Mouse (Mus musculus) liver, embryonic 12.5 days (tissue): ENCODE measurements around the gene Kel. TPM values are rescaled to one million over a fixed set of nuclear protein-coding genes. Genes with fewer than 3 reads are reported as not detected.

ENCODE experiments used
- ATAC-seq: fragments of 200-750 bp; cut with Nextera tagmentation; 2 replicates; pipeline ENCODE4 v1.8.0; 2017; ENCODE audit warnings: moderate number of reproducible peaks, mild to moderate bottlenecking, moderate library complexity
- H3K27ac ChIP-seq: fragments of 300-500 bp; sonication (generic); 2 replicates; pipeline ENCODE4 v1.5.1; 2016; ENCODE audit warnings: mild to moderate bottlenecking
- H3K27me3 ChIP-seq: fragments of 300-500 bp; sonication (generic); replicated peaks from 2 replicates; pipeline ENCODE4 v1.6.1; 2016; ENCODE audit warnings: mild to moderate bottlenecking, moderate library complexity
- H3K36me3 ChIP-seq: fragments of 300-500 bp; sonication (generic); 2 replicates; pipeline ENCODE4 v1.6.1; 2016; ENCODE audit warnings: mild to moderate bottlenecking, moderate library complexity
- H3K4me1 ChIP-seq: fragments of 300-500 bp; sonication (generic); 2 replicates; pipeline ENCODE4 v1.6.1; 2016
- H3K4me2 ChIP-seq: fragments of 300-500 bp; sonication (generic); 2 replicates; pipeline ENCODE4 v1.6.1; 2016; ENCODE audit warnings: mild to moderate bottlenecking, moderate library complexity
- H3K4me3 ChIP-seq: fragments of 300-500 bp; sonication (generic); 2 replicates; pipeline ENCODE4 v1.5.1; 2016; ENCODE audit warnings: mild to moderate bottlenecking, moderate library complexity
- H3K9ac ChIP-seq: fragments of 300-500 bp; sonication (generic); 2 replicates; pipeline ENCODE4 v1.6.1; 2016; ENCODE audit warnings: mild to moderate bottlenecking, moderate library complexity
- H3K9me3 ChIP-seq: fragments of 300-500 bp; sonication (generic); replicated peaks from 2 replicates; pipeline ENCODE4 v1.6.1; 2016; ENCODE audit warnings: mild to moderate bottlenecking, moderate library complexity
- WGBS: fragments of 180-500 bp; shearing (Covaris S2); methylation state at CpG from one replicate; pipeline ENCODE4 v1.1.7; 2016; ENCODE audit not compliant: insufficient replicate concordance; 5-methylcytosine and 5-hydroxymethylcytosine counted together
- polyA plus RNA-seq: library from polyadenylated mRNA; unstranded; fragments of >200 nt; fragmentation: Nextera tagmentation; extraction: Ambion mirVana; gene quantifications from 2 replicates; pipeline ENCODE4 v1.2.1, GENCODE M21; 2016

Kel gene
- polyA plus RNA-seq, 1 experiment from 2014 or later, result 275 TPM

DNA sequence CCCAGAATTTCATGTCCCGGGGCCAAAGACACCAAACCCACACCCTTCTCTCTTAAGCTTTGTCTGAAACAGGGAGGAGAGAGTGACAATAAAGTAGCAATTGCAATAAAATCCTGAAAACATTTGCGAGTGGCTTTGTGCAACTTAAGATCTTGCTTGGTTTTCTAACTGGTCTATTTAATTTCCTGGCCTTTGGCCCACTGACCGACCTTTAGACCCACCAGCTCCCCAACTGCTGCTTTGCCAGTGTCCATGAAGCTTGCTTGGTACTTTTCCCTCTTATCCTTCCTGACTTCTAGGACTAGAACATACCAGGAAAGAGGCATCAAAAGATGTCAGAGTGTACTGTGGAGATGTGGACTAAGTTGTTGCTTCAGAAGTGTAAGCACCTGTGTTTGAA lies 18.5 kb downstream of the Kel start:
- Histone ChIP-seq H3K27ac (peak overlapping the region; percentile 68), H3K4me2 (peak overlapping the region; percentile 7; the same call in 1 of the 2 replicates), H3K27me3 (no peaks in the 10 kb centered on the region), H3K9ac (peak overlapping the region; percentile 41; the same call in 1 of the 2 replicates), H3K9me3 (no peaks in the 10 kb centered on the region), H3K4me3 (no peak overlapping the region), H3K4me1 (peaks cover 57% of the 10 kb centered on the region), H3K36me3 (peaks cover 65% of the 10 kb centered on the region)
- no peak for ATAC-seq
- WGBS, result 79% methylated on average over 3 of the region's 3 CpGs

DNA sequence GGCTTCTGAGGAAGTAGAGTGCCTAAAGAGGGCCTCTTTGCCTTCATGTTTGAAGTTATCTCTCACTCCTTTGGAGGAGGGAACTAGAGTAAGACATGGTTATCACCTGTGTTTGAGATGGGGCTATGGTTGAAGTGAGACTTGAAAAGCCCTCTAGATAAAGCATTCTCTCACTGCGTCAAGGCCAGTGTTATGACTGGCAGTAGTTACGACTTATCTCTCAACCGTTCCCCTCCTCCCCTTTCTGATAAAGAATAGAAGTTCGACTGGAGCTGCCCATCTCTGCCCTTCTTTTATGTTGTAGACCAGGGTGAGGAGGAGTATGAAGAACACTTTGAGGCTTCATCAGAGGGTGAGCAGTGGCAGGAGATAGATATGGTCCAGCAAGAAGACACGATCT lies 19.2 kb downstream of the Kel start:
- Histone ChIP-seq H3K4me2 (no peak overlapping the region), H3K36me3 (peaks cover 58% of the 10 kb centered on the region), H3K27ac (peak overlapping the region; percentile 68), H3K4me1 (peaks cover 56% of the 10 kb centered on the region), H3K27me3 (peaks cover 5% of the 10 kb centered on the region), H3K9ac (no peak overlapping the region), H3K4me3 (no peak overlapping the region), H3K9me3 (no peaks in the 10 kb centered on the region)
- 16% methylated on average over 5 of the region's 5 CpGs for whole genome bisulfite sequencing
- peak; percentile 88 for ATAC-seq

DNA sequence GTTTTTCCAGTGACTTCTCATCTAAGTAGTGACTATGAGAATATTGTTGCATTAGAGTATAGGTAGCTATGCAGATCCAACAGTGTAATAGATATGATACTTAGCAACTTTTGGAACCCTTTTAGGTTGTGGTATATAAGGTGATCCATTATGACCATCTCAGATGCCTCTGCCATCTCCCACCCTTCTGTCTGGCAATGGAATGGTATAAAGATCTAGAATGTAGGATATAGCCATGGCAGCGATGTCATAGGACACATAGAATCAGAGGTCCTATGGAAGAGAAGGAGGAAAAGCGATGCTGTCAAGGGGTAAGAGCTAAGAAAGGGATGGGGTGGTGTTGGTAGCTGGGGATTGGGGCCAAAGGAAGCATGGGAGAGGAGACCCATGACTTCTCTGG lies 20.0 kb downstream of the Kel start, which contains the start of gene Llcfc1:
TSS of gene Llcfc1 (plus strand) at position 301 of the 400 bp plus-strand sequence.
- peaks cover 49% of the 10 kb centered on the region for H3K4me1 ChIP-seq
- no peaks in the 10 kb centered on the region for H3K9me3 ChIP-seq
- peaks cover 50% of the 10 kb centered on the region for H3K36me3 ChIP-seq
- H3K27ac ChIP-seq, result peak within 1 kb of the TSS; percentile 68
- ATAC-seq, result no peak
- peaks cover 6% of the 10 kb centered on the region for H3K27me3 ChIP-seq
- no peak within 1 kb of the TSS for H3K9ac ChIP-seq
- H3K4me2 ChIP-seq, result no peak within 1 kb of the TSS
- no peak within 1 kb of the TSS for H3K4me3 ChIP-seq
- WGBS, result 84% methylated on average over 2 of the region's 2 CpGs

DNA sequence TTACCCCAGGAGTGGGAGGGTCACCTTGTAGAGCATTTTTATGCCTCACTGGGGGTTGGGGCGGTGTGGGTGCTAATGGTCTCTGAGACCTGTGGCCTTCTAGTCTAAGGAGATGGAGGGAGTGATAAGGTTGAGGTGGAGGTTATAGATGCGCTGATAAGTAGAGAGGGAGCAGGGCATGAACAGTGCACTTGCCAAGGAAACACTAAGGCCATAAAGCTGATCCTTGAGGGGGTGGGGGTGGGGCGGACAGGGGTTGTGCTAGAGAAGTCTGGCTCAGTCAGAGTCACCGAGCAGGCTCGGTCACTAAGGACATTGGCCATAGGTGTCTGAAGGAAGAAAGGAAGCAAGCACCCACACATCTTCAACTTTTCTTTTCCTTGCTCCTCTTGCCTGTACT lies 22.5 kb downstream of the Kel start:
- H3K9me3 ChIP-seq, result no peaks in the 10 kb centered on the region
- H3K4me2 ChIP-seq, result no peak overlapping the region
- peaks cover 6% of the 10 kb centered on the region for H3K27me3 ChIP-seq
- peaks cover 27% of the 10 kb centered on the region for H3K4me1 ChIP-seq
- H3K36me3 ChIP-seq, result peaks cover 25% of the 10 kb centered on the region
- no peak for ATAC-seq
- WGBS, result 67% methylated on average over 5 of the region's 5 CpGs
- no peak overlapping the region for H3K27ac ChIP-seq
- H3K9ac ChIP-seq, result no peak overlapping the region
- no peak overlapping the region for H3K4me3 ChIP-seq

DNA sequence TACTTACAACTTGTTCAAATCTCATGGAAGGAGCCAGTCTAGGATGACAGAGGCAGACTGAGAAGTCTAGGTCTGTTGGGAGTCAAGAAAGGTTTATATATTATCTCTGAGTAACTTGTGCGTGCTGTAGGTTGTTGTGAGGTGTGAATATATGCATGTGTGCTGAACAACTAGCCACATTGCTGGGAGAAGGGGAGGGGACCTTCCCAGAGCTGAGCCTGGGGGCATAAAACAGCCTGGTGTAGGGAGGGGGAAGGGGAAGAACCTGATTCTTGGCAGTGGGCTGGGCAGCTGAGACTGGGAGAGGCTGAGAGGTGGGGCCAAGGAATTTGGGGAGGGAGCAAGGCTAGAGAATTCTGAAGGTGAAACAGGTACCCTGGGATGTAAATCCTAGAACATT lies 23.5 kb downstream of the Kel start, which contains the start of gene Trpv5:
TSS of gene Trpv5 (minus strand) at position 101 of the 400 bp plus-strand sequence.
- 83% methylated on average over 1 of the region's 1 CpGs for WGBS
- H3K27ac ChIP-seq, result no peak within 1 kb of the TSS
- H3K36me3 ChIP-seq, result peaks cover 16% of the 10 kb centered on the region
- H3K4me1 ChIP-seq, result peaks cover 17% of the 10 kb centered on the region
- no peaks in the 10 kb centered on the region for H3K9me3 ChIP-seq
- no peak for ATAC-seq
- no peak within 1 kb of the TSS for H3K4me2 ChIP-seq
- H3K27me3 ChIP-seq, result peaks cover 6% of the 10 kb centered on the region
- no peak within 1 kb of the TSS for H3K4me3 ChIP-seq
- no peak within 1 kb of the TSS for H3K9ac ChIP-seq

DNA sequence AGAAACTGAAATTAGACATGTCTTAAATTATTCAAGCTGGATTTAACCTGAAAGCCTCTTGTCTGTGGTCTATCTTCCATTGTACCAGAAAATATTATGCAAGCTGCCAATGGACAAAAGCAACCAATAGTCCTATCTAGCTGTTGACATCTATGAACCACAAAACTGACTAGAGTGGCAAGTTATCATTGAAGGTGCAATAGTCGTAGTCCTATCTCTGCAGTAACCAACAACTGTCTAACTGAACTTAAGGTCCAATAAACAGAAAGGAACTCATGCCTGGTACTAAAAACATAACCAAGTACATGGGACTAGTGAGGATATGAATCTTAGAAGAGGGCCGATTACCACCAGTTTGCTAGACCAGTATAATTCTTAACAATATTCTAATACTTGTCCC lies 27.6 kb downstream of the Kel start:
- Histone ChIP-seq H3K4me1 (no peaks in the 10 kb centered on the region), H3K9ac (no peak overlapping the region), H3K9me3 (no peaks in the 10 kb centered on the region), H3K4me2 (no peak overlapping the region), H3K27me3 (peaks cover 6% of the 10 kb centered on the region), H3K36me3 (no peaks in the 10 kb centered on the region), H3K27ac (no peak overlapping the region), H3K4me3 (no peak overlapping the region)
- ATAC-seq, result 0 out of 2 replicates have a peak, but pooled peaks have one; percentile 32
- WGBS, result 56% methylated on average over 2 of the region's 2 CpGs

DNA sequence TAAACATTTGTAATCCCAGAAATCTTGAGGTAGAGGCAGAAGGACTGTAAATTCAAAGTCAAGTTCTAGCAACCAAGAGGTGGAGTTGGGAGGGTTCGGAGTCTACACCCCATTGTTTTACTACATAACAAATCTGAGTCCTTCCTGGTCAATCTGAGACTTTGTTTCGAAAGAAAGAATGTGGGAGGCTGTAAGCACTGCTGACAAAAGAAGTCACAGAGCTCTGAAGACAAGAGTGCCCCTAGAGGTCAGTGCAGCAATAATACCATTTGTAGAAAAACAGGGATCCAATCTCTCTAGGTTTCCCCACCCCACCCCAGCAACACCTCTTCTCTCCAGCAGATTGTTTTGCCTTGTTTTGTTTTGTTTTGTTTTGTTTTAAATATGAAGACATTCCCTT lies 41.8 kb downstream of the Kel start:
- no peaks in the 10 kb centered on the region for H3K27me3 ChIP-seq
- no peak overlapping the region for H3K9ac ChIP-seq
- no peaks in the 10 kb centered on the region for H3K4me1 ChIP-seq
- WGBS, result 33% methylated on average over 2 of the region's 2 CpGs
- H3K27ac ChIP-seq, result no peak overlapping the region
- no peaks in the 10 kb centered on the region for H3K36me3 ChIP-seq
- H3K4me3 ChIP-seq, result no peak overlapping the region
- no peaks in the 10 kb centered on the region for H3K9me3 ChIP-seq
- ATAC-seq, result no peak
- H3K4me2 ChIP-seq, result no peak overlapping the region

DNA sequence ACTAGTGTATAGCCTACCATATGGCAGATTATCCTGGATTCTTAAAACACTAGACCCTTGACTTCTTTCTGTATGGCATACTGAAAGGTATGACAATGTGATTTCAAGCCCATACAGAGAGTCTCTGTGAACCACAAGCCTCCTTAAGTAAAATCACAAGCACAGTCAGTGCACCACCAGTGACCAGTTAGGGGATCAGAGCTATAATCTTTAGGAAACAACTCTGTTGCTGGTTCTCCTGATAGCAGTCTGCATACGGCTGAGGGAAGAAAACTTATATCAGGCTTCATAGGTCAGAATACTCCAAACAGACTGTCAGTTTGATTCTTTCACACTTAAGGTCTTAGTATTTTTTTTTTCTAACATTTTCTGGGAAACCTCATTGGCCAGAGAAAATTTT lies 45.7 kb downstream of the Kel start:
- Histone ChIP-seq H3K9me3 (no peaks in the 10 kb centered on the region), H3K27me3 (no peaks in the 10 kb centered on the region), H3K4me2 (no peak overlapping the region), H3K9ac (no peak overlapping the region), H3K4me1 (no peaks in the 10 kb centered on the region), H3K4me3 (no peak overlapping the region), H3K27ac (no peak overlapping the region), H3K36me3 (no peaks in the 10 kb centered on the region)
- 11% methylated on average over 1 of the region's 1 CpGs for WGBS
- no peak for ATAC-seq

DNA sequence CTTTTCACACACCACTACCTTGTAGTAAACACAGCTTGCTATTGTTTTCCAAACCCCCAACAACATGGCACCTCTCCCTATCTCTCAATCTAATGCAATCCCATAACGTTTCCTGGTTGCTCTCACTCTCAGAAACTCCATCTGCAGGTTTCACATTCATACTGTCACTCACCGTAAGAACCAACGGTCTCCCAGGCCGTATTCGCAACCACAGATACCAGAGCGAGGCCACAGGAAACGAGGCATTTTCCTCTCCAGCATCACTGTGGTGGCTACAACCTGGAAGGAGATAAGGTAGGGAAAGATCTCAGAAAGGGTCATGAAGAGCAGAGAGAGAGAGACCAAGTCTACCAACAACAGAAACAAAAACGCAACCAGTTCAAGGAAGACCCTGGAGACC lies 49.5 kb downstream of the Kel start:
- no peaks in the 10 kb centered on the region for H3K9me3 ChIP-seq
- no peak overlapping the region for H3K9ac ChIP-seq
- H3K4me3 ChIP-seq, result no peak overlapping the region
- no peaks in the 10 kb centered on the region for H3K36me3 ChIP-seq
- no peaks in the 10 kb centered on the region for H3K27me3 ChIP-seq
- ATAC-seq, result no peak
- no peak overlapping the region for H3K27ac ChIP-seq
- no peak overlapping the region for H3K4me2 ChIP-seq
- WGBS, result 27% methylated on average over 8 of the region's 8 CpGs
- H3K4me1 ChIP-seq, result no peaks in the 10 kb centered on the region

DNA sequence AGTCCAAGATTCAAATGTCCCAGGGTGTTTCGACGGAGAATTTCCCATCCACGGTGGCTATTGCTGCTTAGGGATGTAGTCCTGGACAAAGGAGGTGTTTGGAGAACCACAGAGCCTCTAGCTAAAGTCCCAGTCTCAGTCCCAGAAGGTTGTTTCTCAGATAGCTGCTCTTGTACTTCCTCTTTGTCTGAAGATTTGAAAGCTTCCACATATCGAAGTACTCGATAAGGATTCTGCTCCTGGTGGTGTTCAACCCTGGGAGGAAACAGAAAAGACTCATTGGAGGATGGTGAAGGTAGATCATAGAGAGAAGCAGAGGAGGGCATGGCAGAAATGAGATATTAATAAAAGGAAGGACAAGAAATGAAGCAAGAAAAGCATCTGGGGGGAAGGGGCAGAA lies 51.0 kb downstream of the Kel start:
- no peaks in the 10 kb centered on the region for H3K36me3 ChIP-seq
- no peaks in the 10 kb centered on the region for H3K9me3 ChIP-seq
- H3K9ac ChIP-seq, result no peak overlapping the region
- H3K27ac ChIP-seq, result no peak overlapping the region
- no peak for ATAC-seq
- no peaks in the 10 kb centered on the region for H3K27me3 ChIP-seq
- WGBS, result 47% methylated on average over 5 of the region's 5 CpGs
- no peak overlapping the region for H3K4me3 ChIP-seq
- no peaks in the 10 kb centered on the region for H3K4me1 ChIP-seq
- H3K4me2 ChIP-seq, result no peak overlapping the region

DNA sequence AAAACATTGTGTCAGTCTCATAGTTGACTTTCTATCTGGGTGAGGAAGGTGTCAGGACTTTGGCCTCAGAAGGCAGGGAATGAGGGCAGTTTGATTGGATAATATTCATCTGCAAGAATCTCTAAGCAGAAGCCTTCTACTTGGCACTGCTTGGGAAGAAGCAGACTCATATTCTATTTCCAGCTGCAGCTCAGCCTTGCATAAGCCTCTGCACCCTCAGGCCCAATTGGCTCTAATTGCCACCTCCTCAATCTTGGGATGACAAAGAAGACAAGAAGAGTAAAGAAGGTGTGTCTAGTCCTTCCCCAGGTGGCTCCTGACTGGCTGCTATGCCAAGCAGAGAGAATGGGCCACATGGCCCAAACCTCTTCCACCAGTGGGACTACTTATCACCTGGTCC lies 57.5 kb downstream of the Kel start:
- Histone ChIP-seq H3K36me3 (no peaks in the 10 kb centered on the region), H3K4me3 (no peak overlapping the region), H3K4me1 (no peaks in the 10 kb centered on the region), H3K9me3 (no peaks in the 10 kb centered on the region), H3K27me3 (no peaks in the 10 kb centered on the region), H3K4me2 (no peak overlapping the region), H3K9ac (no peak overlapping the region), H3K27ac (no peak overlapping the region)
- ATAC-seq, result no peak

DNA sequence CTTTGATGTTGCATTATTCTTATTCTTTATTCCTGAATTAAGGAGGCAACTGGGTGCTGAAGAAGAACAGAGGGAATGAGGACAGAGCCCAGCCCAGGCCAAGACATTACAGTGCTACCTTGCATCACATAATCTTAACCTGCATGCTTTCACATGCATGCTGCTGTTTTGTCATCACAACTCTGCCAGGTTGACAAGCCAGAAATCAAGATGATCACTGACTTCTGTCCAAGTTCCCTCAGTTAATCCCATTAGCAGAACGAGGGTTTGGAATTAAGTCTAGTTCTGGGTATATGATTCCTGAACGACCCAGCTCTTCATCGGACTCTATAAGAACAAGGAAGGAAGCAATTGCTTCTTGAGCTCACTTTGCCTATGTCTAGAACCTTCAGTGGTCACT lies 57.9 kb downstream of the Kel start:
- H3K27ac ChIP-seq, result no peak overlapping the region
- no peaks in the 10 kb centered on the region for H3K4me1 ChIP-seq
- H3K9me3 ChIP-seq, result no peaks in the 10 kb centered on the region
- no peak for ATAC-seq
- WGBS, result 58% methylated on average over 3 of the region's 3 CpGs
- H3K4me3 ChIP-seq, result no peak overlapping the region
- H3K36me3 ChIP-seq, result no peaks in the 10 kb centered on the region
- H3K9ac ChIP-seq, result no peak overlapping the region
- H3K27me3 ChIP-seq, result no peaks in the 10 kb centered on the region
- H3K4me2 ChIP-seq, result no peak overlapping the region

DNA sequence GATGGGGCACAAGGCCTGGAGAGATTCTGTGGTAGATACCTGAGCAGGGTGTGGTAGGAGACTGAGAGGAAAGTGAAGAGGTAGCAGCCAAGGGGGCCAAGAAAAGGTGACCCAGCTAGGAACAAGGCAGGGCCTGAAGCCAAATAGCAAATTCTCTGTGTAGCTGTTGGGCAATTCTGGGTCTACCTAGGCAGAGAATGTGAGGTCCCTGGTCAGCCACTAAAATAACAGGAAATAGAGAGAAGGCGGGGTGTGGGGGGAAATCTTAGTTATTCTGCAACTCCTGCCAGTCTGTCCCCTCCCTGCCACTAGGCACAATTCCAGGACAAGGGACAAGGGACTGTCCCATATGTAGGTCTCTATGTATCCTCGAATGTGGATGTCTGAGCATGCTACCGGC lies 60.9 kb downstream of the Kel start:
- no peaks in the 10 kb centered on the region for H3K4me1 ChIP-seq
- no peak overlapping the region for H3K27ac ChIP-seq
- no peak for ATAC-seq
- no peaks in the 10 kb centered on the region for H3K36me3 ChIP-seq
- H3K4me3 ChIP-seq, result no peak overlapping the region
- H3K4me2 ChIP-seq, result no peak overlapping the region
- no peak overlapping the region for H3K9ac ChIP-seq
- no peaks in the 10 kb centered on the region for H3K27me3 ChIP-seq
- WGBS, result 78% methylated on average over 3 of the region's 3 CpGs
- H3K9me3 ChIP-seq, result no peaks in the 10 kb centered on the region
